Mouse (Mus musculus) hindbrain, postnatal 0 days (tissue): ENCODE results near the gene Kif3a. TPM values are rescaled to one million over a fixed set of nuclear protein-coding genes. Genes with fewer than 3 reads are reported as not detected.
A peak's percentile ranks its signal among the peaks of the same experiment; 100 is the strongest.

ENCODE experiments used
- ATAC-seq: fragments of 200-750 bp; cut with Nextera tagmentation; 2 replicates; pipeline ENCODE4 v1.8.0; 2017; ENCODE audit warnings: mild to moderate bottlenecking, moderate TSS enrichment, moderate library complexity
- DNase-seq: peaks from one replicate; pipeline ENCODE4 v3.0.0-alpha.2; 2015; ENCODE audit warnings: low spot score
- H3K27ac ChIP-seq: fragments of 300-500 bp; sonication (generic); 2 replicates; pipeline ENCODE4 v1.5.1; 2014; ENCODE audit warnings: mild to moderate bottlenecking
- H3K27me3 ChIP-seq: fragments of 300-500 bp; sonication (generic); 2 replicates; pipeline ENCODE4 v1.6.1; 2014; ENCODE audit warnings: low read length, mixed read lengths; ENCODE audit not compliant: insufficient read depth
- H3K36me3 ChIP-seq: fragments of 300-500 bp; sonication (generic); 2 replicates; pipeline ENCODE4 v1.6.1; 2014; ENCODE audit warnings: low read length, mixed read lengths; ENCODE audit not compliant: insufficient read depth
- H3K4me1 ChIP-seq: fragments of 300-500 bp; sonication (generic); 2 replicates; pipeline ENCODE4 v1.6.1; 2014; ENCODE audit warnings: antibody characterized with exemption, low read length, mixed read lengths; ENCODE audit not compliant: insufficient read depth
- H3K4me2 ChIP-seq: fragments of 300-500 bp; sonication (generic); 2 replicates; pipeline ENCODE4 v1.6.1; 2014; ENCODE audit warnings: low read depth, mild to moderate bottlenecking, low read length, moderate library complexity, mixed read lengths
- H3K4me3 ChIP-seq: fragments of 300-500 bp; sonication (generic); 2 replicates; pipeline ENCODE4 v1.5.1; 2014; ENCODE audit warnings: low read length
- H3K9ac ChIP-seq: fragments of 300-500 bp; sonication (generic); replicated peaks from 2 replicates; pipeline ENCODE4 v1.6.1; 2014; ENCODE audit warnings: mild to moderate bottlenecking, low read length, moderate library complexity, mixed read lengths
- H3K9me3 ChIP-seq: fragments of 300-500 bp; sonication (generic); 2 replicates; pipeline ENCODE4 v1.6.1; 2016; ENCODE audit warnings: low read length, mixed read lengths
- CTCF ChIP-seq: IDR thresholded peaks from 2 replicates; pipeline ENCODE4 v1.5.1; 2016; ENCODE audit warnings: antibody characterized with exemption, control low read depth, low read depth
- WGBS: fragments of 180-500 bp; shearing (Covaris S2); extraction: QIAGEN DNeasy Blood & Tissue Kit; methylation state at CpG from one replicate; pipeline ENCODE4 v1.1.7; 2014; 5-methylcytosine and 5-hydroxymethylcytosine counted together
- polyA plus RNA-seq: library from polyadenylated mRNA; unstranded; fragments of >200 nt; fragmentation: Nextera tagmentation; extraction: Ambion mirVana; gene quantifications from 2 replicates; pipeline ENCODE4 v1.2.1, GENCODE M21; 2015
- total RNA-seq: library from RNA; depleted of rRNA; stranded (reverse); fragments of >200 nt; gene quantifications from 2 replicates; pipeline ENCODE4 v1.2.3, GENCODE M21; 2014

The Kif3a gene
- total and polyA plus RNA-seq, 2 experiments from 2014 or later, result 82.9 to 344 TPM

DNA sequence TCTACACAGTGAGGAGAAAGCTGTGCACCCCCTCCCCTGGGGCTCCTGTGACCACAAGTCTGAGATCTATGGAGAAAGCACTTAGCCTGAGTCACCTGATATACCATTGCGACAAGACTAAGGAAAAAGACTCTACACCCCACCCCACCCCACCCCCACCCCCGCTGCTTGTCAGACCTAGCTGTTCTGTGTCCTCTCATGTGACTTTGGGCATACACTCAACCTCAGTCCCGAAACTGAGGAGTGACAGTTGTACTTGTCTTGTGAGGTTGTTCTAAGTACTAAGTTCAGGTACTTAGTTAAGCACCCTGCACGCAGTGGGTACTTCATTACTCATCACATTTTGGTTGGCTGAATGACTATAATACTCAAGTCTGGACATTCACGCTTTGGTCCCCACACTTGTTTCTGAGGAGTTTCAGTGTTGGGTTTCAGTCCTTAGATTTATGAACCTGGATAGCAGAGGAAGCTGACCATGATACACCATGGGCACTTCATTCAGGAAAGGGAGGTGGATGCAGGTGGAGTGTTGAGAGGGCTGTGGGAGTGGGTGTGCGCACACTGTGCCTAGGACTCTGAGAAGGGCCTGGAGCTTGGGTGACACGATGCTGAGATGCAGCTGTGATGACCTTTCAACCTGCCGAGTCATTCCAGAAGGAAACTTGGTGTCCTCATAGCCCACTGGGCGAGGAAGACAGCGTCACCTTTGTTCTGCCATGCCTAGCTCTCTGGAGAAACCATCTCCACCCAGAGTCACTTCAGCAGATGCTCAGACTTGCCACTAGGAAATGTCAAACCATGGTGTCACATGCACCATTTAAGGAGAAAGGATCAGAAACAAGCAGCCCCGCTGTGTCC, 54.6 kb downstream of the Kif3a start:
- TF ChIP-seq CTCF, result no peak
- no peaks in the 10 kb centered on the region for H3K4me1 ChIP-seq
- ATAC-seq (no peak), DNase-seq (no peak)
- no peak overlapping the region for H3K4me2 ChIP-seq
- WGBS, result 91% methylated on average over 11 of the region's 11 CpGs
- no peaks in the 10 kb centered on the region for H3K9me3 ChIP-seq
- H3K36me3 ChIP-seq, result no peaks in the 10 kb centered on the region
- H3K4me3 ChIP-seq, result no peak overlapping the region
- H3K9ac ChIP-seq, result no peak overlapping the region
- H3K27ac ChIP-seq, result no peak overlapping the region
- H3K27me3 ChIP-seq, result no peaks in the 10 kb centered on the region

- H3K9ac ChIP-seq, result no peak overlapping the region
- DNase-seq, result no peak
- H3K4me3 ChIP-seq, result no peak overlapping the region
- no peak for TF ChIP-seq CTCF
- WGBS, result 84% methylated on average over 6 of the region's 6 CpGs
- no peak overlapping the region for H3K4me2 ChIP-seq
- H3K27me3 ChIP-seq, result no peaks in the 10 kb centered on the region
- H3K36me3 ChIP-seq, result no peaks in the 10 kb centered on the region
- H3K27ac ChIP-seq, result no peak overlapping the region
- no peaks in the 10 kb centered on the region for H3K9me3 ChIP-seq
- no peak for ATAC-seq
- H3K4me1 ChIP-seq, result no peaks in the 10 kb centered on the region
Observed at GRCm38 (mm10) chr11:53622440-53622806, 55.2 kb downstream of the Kif3a start.

DNA sequence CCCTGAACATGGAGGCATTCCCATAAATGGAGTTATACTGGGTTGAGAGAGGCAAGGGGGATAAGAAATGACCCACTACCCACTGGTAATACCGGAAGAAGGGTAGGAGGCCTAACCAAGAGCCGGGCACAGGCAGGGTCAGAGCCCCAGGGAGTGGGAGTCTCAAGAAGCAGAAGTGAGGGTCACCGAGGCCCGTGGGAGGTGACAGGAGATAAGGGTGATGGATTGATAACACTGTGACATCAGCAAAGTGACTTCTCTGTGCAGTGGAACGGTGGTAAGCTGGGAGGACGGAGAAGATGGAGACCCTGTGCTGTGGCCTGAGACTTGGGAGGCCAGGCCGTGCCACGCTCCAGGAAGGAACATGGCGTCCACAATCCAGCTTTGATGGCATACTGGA, 56.4 kb downstream of the Kif3a start:
- H3K4me3 ChIP-seq, result no peak overlapping the region
- ATAC-seq (no peak), DNase-seq (no peak)
- no peaks in the 10 kb centered on the region for H3K9me3 ChIP-seq
- H3K36me3 ChIP-seq, result no peaks in the 10 kb centered on the region
- H3K4me1 ChIP-seq, result no peaks in the 10 kb centered on the region
- 97% methylated on average over 9 of the region's 9 CpGs for WGBS
- H3K4me2 ChIP-seq, result no peak overlapping the region
- no peak overlapping the region for H3K9ac ChIP-seq
- no peak for TF ChIP-seq CTCF
- no peak overlapping the region for H3K27ac ChIP-seq
- no peaks in the 10 kb centered on the region for H3K27me3 ChIP-seq

- no peak for TF ChIP-seq CTCF
- DNase-seq (no peak), ATAC-seq (no peak)
- H3K27me3 ChIP-seq, result no peaks in the 10 kb centered on the region
- no peak overlapping the region for H3K27ac ChIP-seq
- H3K36me3 ChIP-seq, result no peaks in the 10 kb centered on the region
- H3K4me3 ChIP-seq, result no peak overlapping the region
- H3K9ac ChIP-seq, result no peak overlapping the region
- H3K4me2 ChIP-seq, result no peak overlapping the region
- H3K4me1 ChIP-seq, result no peaks in the 10 kb centered on the region
- WGBS, result 92% methylated on average over 2 of the region's 2 CpGs
- no peaks in the 10 kb centered on the region for H3K9me3 ChIP-seq
Observed at GRCm38 (mm10) chr11:53624124-53624523, 56.9 kb downstream of the Kif3a start.

DNA sequence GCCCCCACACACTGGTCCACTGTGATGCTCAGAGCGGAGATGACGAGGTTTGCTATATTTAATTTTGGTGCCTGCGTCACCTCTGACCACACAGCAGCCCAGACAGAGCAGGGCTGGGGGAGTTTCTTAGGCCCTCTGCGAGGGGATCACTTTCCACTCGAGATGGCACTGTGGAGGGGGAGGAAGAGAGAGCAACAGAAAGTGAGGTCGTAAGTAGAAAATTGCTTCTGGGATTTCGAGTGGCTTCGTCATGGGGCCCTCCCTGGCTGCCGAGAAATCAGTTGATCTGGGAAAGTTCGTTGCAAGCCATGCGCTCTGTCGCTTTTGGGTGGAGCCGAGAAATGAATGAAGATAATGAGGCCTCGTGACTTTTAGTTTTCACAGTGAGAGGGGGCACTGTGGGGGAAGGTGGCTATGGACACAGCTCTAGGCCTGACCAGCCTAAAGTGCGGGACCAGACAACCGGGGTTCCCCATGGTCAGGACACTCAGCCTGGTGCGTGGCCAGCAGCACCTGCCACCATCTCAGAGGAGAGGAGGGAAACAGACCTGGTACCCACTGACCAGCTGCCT, 59.7 kb downstream of the Kif3a start:
- WGBS, result 68% methylated on average over 17 of the region's 17 CpGs
- no peaks in the 10 kb centered on the region for H3K9me3 ChIP-seq
- no peak for TF ChIP-seq CTCF
- no peaks in the 10 kb centered on the region for H3K4me1 ChIP-seq
- no peak overlapping the region for H3K4me2 ChIP-seq
- no peaks in the 10 kb centered on the region for H3K27me3 ChIP-seq
- ATAC-seq (no peak), DNase-seq (no peak)
- H3K4me3 ChIP-seq, result no peak overlapping the region
- H3K36me3 ChIP-seq, result no peaks in the 10 kb centered on the region
- H3K9ac ChIP-seq, result no peak overlapping the region
- no peak overlapping the region for H3K27ac ChIP-seq

GRCm38 (mm10) chr11:53627859-53628258, 60.7 kb downstream of the Kif3a start:
- Histone ChIP-seq H3K4me1 (no peaks in the 10 kb centered on the region), H3K9ac (no peak overlapping the region), H3K27ac (no peak overlapping the region), H3K9me3 (no peaks in the 10 kb centered on the region), H3K36me3 (no peaks in the 10 kb centered on the region), H3K4me3 (no peak overlapping the region), H3K27me3 (no peaks in the 10 kb centered on the region), H3K4me2 (no peak overlapping the region)
- ATAC-seq (peak; percentile 71; the same call in 1 of the 2 replicates), DNase-seq (peak; percentile 91)
- WGBS, result 20% methylated on average over 1 of the region's 1 CpGs
- peak; percentile 92 for TF ChIP-seq CTCF

DNA sequence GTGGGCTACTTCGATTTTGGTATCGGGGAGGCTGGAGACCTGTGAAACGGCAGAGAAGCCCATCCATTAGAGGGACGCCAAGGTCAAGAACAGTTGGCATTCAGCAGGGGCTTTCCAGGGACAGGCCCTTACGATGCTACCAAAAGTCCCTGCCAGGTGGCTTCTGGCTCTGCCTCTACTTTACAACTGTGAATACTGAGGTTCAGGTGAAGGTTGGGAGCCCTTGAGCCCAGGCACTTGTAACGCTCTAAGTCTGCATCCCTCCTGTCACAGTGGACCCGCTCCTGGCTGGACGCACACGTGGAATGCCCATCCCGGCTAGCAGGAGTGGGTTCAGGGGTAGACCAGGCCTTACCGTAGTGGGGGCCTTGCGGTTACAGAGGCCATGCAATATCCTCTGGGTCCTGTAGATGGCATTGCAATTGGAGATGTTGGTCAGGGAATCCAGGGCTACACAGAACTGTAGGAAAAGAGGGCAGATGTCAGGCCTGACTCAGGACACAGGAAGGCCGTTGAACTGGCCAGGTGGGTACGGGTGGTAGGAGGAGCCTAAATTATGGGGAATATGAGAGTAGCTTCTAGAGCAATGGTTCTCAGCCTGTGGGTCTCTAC, 65.0 kb downstream of the Kif3a start:
- DNase-seq, result peak; percentile 25
- peaks cover 6% of the 10 kb centered on the region; the same call in 1 of the 2 replicates for H3K4me1 ChIP-seq
- no peak overlapping the region for H3K4me3 ChIP-seq
- H3K4me2 ChIP-seq, result no peak overlapping the region
- H3K27ac ChIP-seq, result no peak overlapping the region
- WGBS, result 70% methylated on average over 14 of the region's 14 CpGs
- no peaks in the 10 kb centered on the region for H3K36me3 ChIP-seq
- no peaks in the 10 kb centered on the region for H3K27me3 ChIP-seq
- no peak overlapping the region for H3K9ac ChIP-seq
- ATAC-seq, result no peak
- no peaks in the 10 kb centered on the region for H3K9me3 ChIP-seq
- peak; percentile 63 for TF ChIP-seq CTCF
